Mouse (Mus musculus) liver, embryonic 14.5 days (tissue): ENCODE results near the gene Olfr668. TPM values are rescaled to one million over a fixed set of nuclear protein-coding genes. Genes with fewer than 3 reads are reported as not detected.

ENCODE experiments used
- ATAC-seq: fragments of 200-750 bp; cut with Nextera tagmentation; 2 replicates; pipeline ENCODE4 v1.8.0; 2017; ENCODE audit warnings: moderate number of reproducible peaks, mild to moderate bottlenecking, moderate library complexity; ENCODE audit not compliant: insufficient read depth
- DNase-seq, 3 experiments: peaks; one replicate each; pipeline ENCODE4 v3.0.0-alpha.2; 2012 to 2013; ENCODE audit warnings: low read depth in 3 of 3, low spot score in 3 of 3
- H3K27ac ChIP-seq: fragments of 300-500 bp; sonication (generic); 2 replicates; pipeline ENCODE4 v1.5.1; 2014; ENCODE audit warnings: moderate library complexity, mild to moderate bottlenecking, control low read depth, inconsistent platforms
- H3K27me3 ChIP-seq: fragments of 300-500 bp; sonication (generic); 2 replicates; pipeline ENCODE4 v1.6.1; 2014; ENCODE audit warnings: mild to moderate bottlenecking, low read length, moderate library complexity; ENCODE audit not compliant: control insufficient read depth, insufficient read depth
- H3K36me3 ChIP-seq: fragments of 300-500 bp; sonication (generic); replicated peaks from 2 replicates; pipeline ENCODE4 v1.6.1; 2014; ENCODE audit warnings: low read depth; ENCODE audit not compliant: control insufficient read depth, insufficient read depth
- H3K4me1 ChIP-seq, 2 experiments: fragments of 200-500 bp in 1 of 2; fragments of 300-500 bp in 1 of 2; sonication (generic) in 1 of 2; replicated peaks; 2 replicates each; pipeline ENCODE4 v1.6.1; 2012 to 2014; ENCODE audit warnings: antibody characterized with exemption in 1 of 2, inconsistent platforms in 1 of 2, low read length in 1 of 2; ENCODE audit not compliant: control insufficient read depth in 2 of 2, insufficient read depth in 2 of 2
- H3K4me2 ChIP-seq: fragments of 300-500 bp; sonication (generic); 2 replicates; pipeline ENCODE4 v1.6.1; 2014; ENCODE audit warnings: low read depth, mild to moderate bottlenecking, control low read depth, moderate library complexity
- H3K4me3 ChIP-seq, 2 experiments: fragments of 200-500 bp in 1 of 2; fragments of 300-500 bp in 1 of 2; sonication (generic) in 1 of 2; 2 replicates each; pipeline ENCODE4 v1.5.1; 2012 to 2014; ENCODE audit warnings: low read depth in 2 of 2, low read length in 2 of 2, mild to moderate bottlenecking in 2 of 2, control low read depth in 1 of 2, inconsistent platforms in 1 of 2, moderate library complexity in 1 of 2; ENCODE audit not compliant: insufficient read depth in 1 of 2
- H3K9ac ChIP-seq: fragments of 300-500 bp; sonication (generic); replicated peaks from 2 replicates; pipeline ENCODE4 v1.6.1; 2014; ENCODE audit warnings: mild to moderate bottlenecking, control low read depth, moderate library complexity
- H3K9me3 ChIP-seq: fragments of 300-500 bp; sonication (generic); 2 replicates; pipeline ENCODE4 v1.6.1; 2016; ENCODE audit warnings: low read length, mixed read lengths; ENCODE audit not compliant: control insufficient read depth
- CTCF ChIP-seq: IDR thresholded peaks from 2 replicates; pipeline ENCODE4 v1.5.1; 2016; ENCODE audit warnings: antibody characterized with exemption, low read depth, control low read depth
- EP300 ChIP-seq: IDR thresholded peaks from 2 replicates; pipeline ENCODE4 v1.6.1; 2016; ENCODE audit warnings: antibody characterized with exemption, low read depth
- WGBS: fragments of 180-500 bp; shearing (Covaris S2); extraction: QIAGEN DNeasy Blood & Tissue Kit; methylation state at CpG from one replicate; pipeline ENCODE4 v1.1.7; 2014; ENCODE audit not compliant: insufficient replicate concordance; 5-methylcytosine and 5-hydroxymethylcytosine counted together
- polyA plus RNA-seq, 2 experiments: library from polyadenylated mRNA; depleted of rRNA in 1 of 2; stranded (reverse) in 1 of 2; unstranded in 1 of 2; fragments of >200 nt; fragmentation: Nextera tagmentation in 1 of 2; extraction: Ambion mirVana in 1 of 2; gene quantifications; 2 replicates each; pipeline versions ENCODE4 v1.2.1 to v1.2.3; 2012 to 2014

Gene Olfr668
- polyA plus RNA-seq, 2 experiments: not detected

GRCm38 (mm10) chr7:104921382-104921781, 6.5 kb downstream of the Olfr668 start, which contains the start of gene Olfr667:
Olfr667 (minus strand) TSS chr7:104921482.
- Histone ChIP-seq H3K4me2 (no peak within 1 kb of the TSS), H3K27ac (no peak within 1 kb of the TSS), H3K4me3 (no peak within 1 kb of the TSS), H3K27me3 (no peaks in the 10 kb centered on the region), H3K9ac (no peak within 1 kb of the TSS), H3K36me3 (no peaks in the 10 kb centered on the region), H3K4me1 (no peaks in the 10 kb centered on the region), H3K9me3 (no peaks in the 10 kb centered on the region)
- WGBS: 56% methylated on average over 1 of the region's 1 CpGs
- DNase-seq (no peak), ATAC-seq (no peak)
- no peak for TF ChIP-seq CTCF

GRCm38 (mm10) chr7:104895852-104896251, 32.0 kb downstream of the Olfr668 start, which contains the start of gene Olfr666:
Olfr666 (minus strand) TSS chr7:104895952.
- H3K36me3 ChIP-seq: no peaks in the 10 kb centered on the region
- ATAC-seq (no peak), DNase-seq (no peak)
- 56% methylated on average over 2 of the region's 2 CpGs for WGBS
- H3K4me3 ChIP-seq: no peak within 1 kb of the TSS
- TF ChIP-seq CTCF (no peak), EP300 (no peak)
- no peaks in the 10 kb centered on the region for H3K4me1 ChIP-seq
- H3K9ac ChIP-seq: no peak within 1 kb of the TSS
- no peaks in the 10 kb centered on the region for H3K9me3 ChIP-seq
- no peak within 1 kb of the TSS for H3K4me2 ChIP-seq
- no peak within 1 kb of the TSS for H3K27ac ChIP-seq
- H3K27me3 ChIP-seq: no peaks in the 10 kb centered on the region

DNA sequence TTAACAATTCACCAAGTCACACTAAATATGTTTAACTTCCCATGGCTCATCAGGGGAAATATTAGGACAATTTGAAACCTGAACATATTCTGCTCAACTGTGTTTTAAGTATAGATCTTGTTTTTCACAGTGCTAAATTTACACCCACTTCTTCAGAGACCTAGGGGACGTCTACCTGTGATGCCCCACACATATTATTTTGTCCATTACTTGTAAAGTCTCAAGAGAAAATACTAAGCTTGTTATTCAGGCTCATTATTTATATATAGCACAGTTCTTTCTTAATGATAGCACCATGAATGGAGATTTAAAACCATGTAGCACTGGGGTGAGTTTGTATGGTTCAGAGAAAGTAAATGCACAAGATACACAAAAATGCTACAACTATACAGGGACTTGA, 50.1 kb downstream of the Olfr668 start, which contains the start of gene Olfr665:
Gene Olfr665, plus strand, starts transcription at position 301 of the 400 bp plus-strand sequence.
- H3K27me3 ChIP-seq: no peaks in the 10 kb centered on the region
- no peaks in the 10 kb centered on the region for H3K4me1 ChIP-seq
- H3K27ac ChIP-seq: no peak within 1 kb of the TSS
- no peak within 1 kb of the TSS for H3K4me3 ChIP-seq
- no peaks in the 10 kb centered on the region for H3K36me3 ChIP-seq
- TF ChIP-seq CTCF (no peak), EP300 (no peak)
- no peak within 1 kb of the TSS for H3K9ac ChIP-seq
- WGBS: 13% methylated on average over 1 of the region's 1 CpGs
- DNase-seq: no peak
- no peak within 1 kb of the TSS for H3K4me2 ChIP-seq
- H3K9me3 ChIP-seq: no peaks in the 10 kb centered on the region
- ATAC-seq: no peak

Other genes starting within 250 kb of the Olfr668 start
- gene Olfr661, start 241.6 kb downstream of the Olfr668 start, polyA plus RNA-seq (2012; rRNA removed): not detected in 2 replicates
- gene Olfr661, start 241.6 kb downstream of the Olfr668 start, polyA plus RNA-seq (2014; fragmentation: Nextera tagmentation; extraction: Ambion mirVana): not detected in 2 replicates
- not detected in 2 replicates for gene Usp17le, start 150.6 kb downstream of the Olfr668 start, polyA plus RNA-seq (2012; rRNA removed)
- not detected in 2 replicates for gene Usp17le, start 150.6 kb downstream of the Olfr668 start, polyA plus RNA-seq (2014; fragmentation: Nextera tagmentation; extraction: Ambion mirVana)
- not detected in 2 replicates for gene Usp17lb, start 85.5 kb downstream of the Olfr668 start, polyA plus RNA-seq (2012; rRNA removed)
- gene Usp17lb, start 85.5 kb downstream of the Olfr668 start, polyA plus RNA-seq (2014; fragmentation: Nextera tagmentation; extraction: Ambion mirVana): not detected in 2 replicates
- not detected in 2 replicates for gene Usp17la, start 71.0 kb downstream of the Olfr668 start, polyA plus RNA-seq (2012; rRNA removed)
- not detected in 2 replicates for gene Usp17la, start 71.0 kb downstream of the Olfr668 start, polyA plus RNA-seq (2014; fragmentation: Nextera tagmentation; extraction: Ambion mirVana)
- gene Olfr665, start 50.0 kb downstream of the Olfr668 start, polyA plus RNA-seq (2012; rRNA removed): not detected in 2 replicates
- not detected in 2 replicates for gene Olfr665, start 50.0 kb downstream of the Olfr668 start, polyA plus RNA-seq (2014; fragmentation: Nextera tagmentation; extraction: Ambion mirVana)
- gene Olfr666, start 32.1 kb downstream of the Olfr668 start, polyA plus RNA-seq (2012; rRNA removed): not detected in 2 replicates
- gene Olfr666, start 32.1 kb downstream of the Olfr668 start, polyA plus RNA-seq (2014; fragmentation: Nextera tagmentation; extraction: Ambion mirVana): not detected in 2 replicates
- gene Olfr667, start 6.6 kb downstream of the Olfr668 start, polyA plus RNA-seq (2012; rRNA removed): not detected in 2 replicates
- gene Olfr667, start 6.6 kb downstream of the Olfr668 start, polyA plus RNA-seq (2014; fragmentation: Nextera tagmentation; extraction: Ambion mirVana): not detected in 2 replicates
- not detected in 2 replicates for gene Olfr669, start 6.2 kb upstream of the Olfr668 start, polyA plus RNA-seq (2012; rRNA removed)
- gene Olfr669, start 6.2 kb upstream of the Olfr668 start, polyA plus RNA-seq (2014; fragmentation: Nextera tagmentation; extraction: Ambion mirVana): not detected in 2 replicates
- not detected in 2 replicates for gene Olfr670, start 34.6 kb upstream of the Olfr668 start, polyA plus RNA-seq (2012; rRNA removed)
- not detected in 2 replicates for gene Olfr670, start 34.6 kb upstream of the Olfr668 start, polyA plus RNA-seq (2014; fragmentation: Nextera tagmentation; extraction: Ambion mirVana)
- not detected in 2 replicates for gene Olfr671, start 51.1 kb upstream of the Olfr668 start, polyA plus RNA-seq (2012; rRNA removed)
- not detected in 2 replicates for gene Olfr671, start 51.1 kb upstream of the Olfr668 start, polyA plus RNA-seq (2014; fragmentation: Nextera tagmentation; extraction: Ambion mirVana)
- gene Olfr672, start 74.0 kb upstream of the Olfr668 start, polyA plus RNA-seq (2012; rRNA removed): not detected in 2 replicates
- not detected in 2 replicates for gene Olfr672, start 74.0 kb upstream of the Olfr668 start, polyA plus RNA-seq (2014; fragmentation: Nextera tagmentation; extraction: Ambion mirVana)
- not detected in 2 replicates for gene Olfr675, start 100.4 kb upstream of the Olfr668 start, polyA plus RNA-seq (2012; rRNA removed)
- not detected in 2 replicates for gene Olfr675, start 100.4 kb upstream of the Olfr668 start, polyA plus RNA-seq (2014; fragmentation: Nextera tagmentation; extraction: Ambion mirVana)
- gene Olfr676, start 104.6 kb upstream of the Olfr668 start, polyA plus RNA-seq (2012; rRNA removed): not detected in 2 replicates
- not detected in 2 replicates for gene Olfr676, start 104.6 kb upstream of the Olfr668 start, polyA plus RNA-seq (2014; fragmentation: Nextera tagmentation; extraction: Ambion mirVana)
- gene Olfr677, start 123.3 kb upstream of the Olfr668 start, polyA plus RNA-seq (2012; rRNA removed): not detected in 2 replicates
- gene Olfr677, start 123.3 kb upstream of the Olfr668 start, polyA plus RNA-seq (2014; fragmentation: Nextera tagmentation; extraction: Ambion mirVana): not detected in 2 replicates
- gene Olfr678, start 136.4 kb upstream of the Olfr668 start, polyA plus RNA-seq (2012; rRNA removed): not detected in 2 replicates
- not detected in 2 replicates for gene Olfr678, start 136.4 kb upstream of the Olfr668 start, polyA plus RNA-seq (2014; fragmentation: Nextera tagmentation; extraction: Ambion mirVana)
- not detected in 2 replicates for gene Olfr679, start 153.1 kb upstream of the Olfr668 start, polyA plus RNA-seq (2012; rRNA removed)
- gene Olfr679, start 153.1 kb upstream of the Olfr668 start, polyA plus RNA-seq (2014; fragmentation: Nextera tagmentation; extraction: Ambion mirVana): not detected in 2 replicates
- gene Olfr680-ps1, start 164.8 kb upstream of the Olfr668 start, polyA plus RNA-seq (2012; rRNA removed): not detected in 2 replicates
- not detected in 2 replicates for gene Olfr680-ps1, start 164.8 kb upstream of the Olfr668 start, polyA plus RNA-seq (2014; fragmentation: Nextera tagmentation; extraction: Ambion mirVana)
- gene Olfr681, start 188.8 kb upstream of the Olfr668 start, polyA plus RNA-seq (2012; rRNA removed): not detected in 2 replicates
- gene Olfr681, start 188.8 kb upstream of the Olfr668 start, polyA plus RNA-seq (2014; fragmentation: Nextera tagmentation; extraction: Ambion mirVana): not detected in 2 replicates
- not detected in 2 replicates for gene Olfr683, start 219.0 kb upstream of the Olfr668 start, polyA plus RNA-seq (2012; rRNA removed)
- gene Olfr683, start 219.0 kb upstream of the Olfr668 start, polyA plus RNA-seq (2014; fragmentation: Nextera tagmentation; extraction: Ambion mirVana): not detected in 2 replicates
- gene Olfr684, start 235.6 kb upstream of the Olfr668 start, polyA plus RNA-seq (2012; rRNA removed): not detected in 2 replicates
- not detected in 2 replicates for gene Olfr684, start 235.6 kb upstream of the Olfr668 start, polyA plus RNA-seq (2014; fragmentation: Nextera tagmentation; extraction: Ambion mirVana)